Mouse (Mus musculus): ENCODE results near the gene Tnnt1. TPM values are rescaled to one million over a fixed set of nuclear protein-coding genes. Genes with fewer than 3 reads are reported as not detected.
A peak's percentile ranks its signal among the peaks of the same experiment; 100 is the strongest.

The Tnnt1 gene
- total RNA-seq, 2 experiments from 2014 or later = 5.9 to 9.4 TPM

- DNase-seq (ENCODE audit: low spot score in 2 of 2) = peak; percentile 97
- intact Hi-C loops (cut with DNase I) = no loop called here
These were observed 14.4 kb downstream of the Tnnt1 start, which contains the start of gene Ppp1r12c for GRCm38 (mm10) chr7:4501558-4502397. TSS of gene Ppp1r12c (minus strand) at chr7:4501680.

DNA sequence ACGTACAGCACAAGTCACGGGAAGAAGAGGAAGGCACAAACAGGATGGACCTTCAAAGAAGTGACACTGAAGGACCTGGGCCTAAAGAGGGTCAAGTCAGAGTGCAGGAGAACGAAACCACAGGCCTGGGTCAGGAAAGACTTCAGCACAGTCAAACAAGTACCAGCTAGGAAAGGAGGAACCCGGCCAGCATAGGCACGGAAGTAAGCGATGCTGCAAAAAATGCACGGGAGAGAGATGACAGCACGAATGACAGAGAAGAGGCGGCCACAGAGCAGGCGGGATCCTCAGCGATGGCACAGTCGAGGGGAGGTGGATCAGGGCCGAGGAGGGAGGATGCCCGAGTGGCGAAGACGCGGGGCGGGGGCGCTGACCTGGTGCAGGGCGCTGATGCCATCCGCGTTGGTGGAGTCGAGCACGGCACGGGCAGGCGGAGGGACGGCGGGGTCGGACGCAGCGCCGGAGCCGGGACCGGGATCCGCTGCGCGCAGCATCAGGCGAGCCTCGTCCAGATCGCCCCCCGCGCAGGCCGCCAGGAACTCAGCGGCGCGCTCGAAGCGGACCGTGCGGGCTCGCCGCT lies 15.2 kb downstream of the Tnnt1 start:
- intact Hi-C loops (cut with DNase I) = no loop called here
- peak; percentile 43 to 49 for DNase-seq (ENCODE audit: low spot score in 2 of 2)

- no peak for DNase-seq (ENCODE audit: low spot score in 2 of 2)
- intact Hi-C loops (cut with DNase I) = no loop called here
These were observed 17.1 kb downstream of the Tnnt1 start for GRCm38 (mm10) chr7:4499034-4499433.

- no peak for DNase-seq (ENCODE audit: low spot score in 2 of 2)
- intact Hi-C loops (cut with DNase I) = no loop called here
These were observed 17.9 kb downstream of the Tnnt1 start for GRCm38 (mm10) chr7:4498251-4498650.

DNA sequence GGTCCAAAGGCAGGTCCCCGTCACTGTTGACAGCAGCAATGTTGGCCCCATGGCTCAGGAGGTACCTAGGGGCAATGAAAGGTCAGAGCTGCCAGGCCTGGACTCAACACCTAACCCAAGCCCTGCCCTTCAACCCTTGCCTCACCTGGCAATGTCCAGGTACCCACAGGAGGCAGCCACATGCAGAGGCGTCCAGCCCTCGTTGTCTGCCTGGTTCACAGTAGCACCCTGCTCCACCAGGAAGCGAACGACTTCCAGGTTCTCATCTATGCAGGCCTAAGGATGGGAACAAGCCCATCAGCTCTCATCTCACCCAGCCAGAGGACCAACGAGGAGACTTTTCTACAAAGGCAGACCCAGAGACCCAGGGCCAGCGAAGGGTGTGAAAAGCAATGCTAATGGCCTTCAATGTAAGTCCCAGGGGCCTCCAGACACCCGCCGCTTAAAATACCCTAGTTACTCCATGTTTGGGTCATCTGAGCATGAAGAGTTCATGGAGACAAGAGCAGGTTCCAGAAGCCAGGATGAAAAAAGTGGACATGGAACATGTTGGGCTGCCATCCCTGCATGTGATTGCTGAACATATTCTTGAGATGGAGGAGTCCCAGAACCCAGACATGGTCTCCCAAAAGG lies 18.8 kb downstream of the Tnnt1 start:
- no peak for DNase-seq (ENCODE audit: low spot score in 2 of 2)
- intact Hi-C loops (cut with DNase I) = no loop called here

DNA sequence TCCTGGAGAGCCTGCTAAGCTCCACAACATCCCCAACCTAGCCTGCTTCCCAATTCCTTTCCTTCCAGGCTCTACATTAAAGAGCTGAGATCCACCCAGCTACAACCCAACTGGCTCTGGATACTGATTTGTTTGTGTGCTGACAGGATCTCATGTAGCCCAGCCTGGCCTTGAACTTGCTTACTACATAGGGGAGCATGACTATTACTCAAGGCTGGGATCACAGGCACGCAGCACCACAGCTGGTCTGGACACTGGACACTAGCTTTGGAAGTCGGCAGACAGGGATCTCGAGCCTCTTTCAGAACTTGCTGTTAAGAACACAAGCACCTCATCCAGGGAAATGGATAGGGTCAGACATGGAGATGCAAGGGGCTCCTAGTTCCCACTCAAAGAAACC lies 19.7 kb downstream of the Tnnt1 start:
- intact Hi-C loops (cut with DNase I) = no loop called here
- no peak for DNase-seq (ENCODE audit: low spot score in 2 of 2)

- DNase-seq (ENCODE audit: low spot score in 2 of 2) = no peak
- intact Hi-C loops (cut with DNase I) = no loop called here
These were observed 22.2 kb downstream of the Tnnt1 start for GRCm38 (mm10) chr7:4493991-4494390.

GRCm38 (mm10) chr7:4492284-4493224 lies 23.6 kb downstream of the Tnnt1 start:
- intact Hi-C loops (cut with DNase I) = no loop called here

DNA sequence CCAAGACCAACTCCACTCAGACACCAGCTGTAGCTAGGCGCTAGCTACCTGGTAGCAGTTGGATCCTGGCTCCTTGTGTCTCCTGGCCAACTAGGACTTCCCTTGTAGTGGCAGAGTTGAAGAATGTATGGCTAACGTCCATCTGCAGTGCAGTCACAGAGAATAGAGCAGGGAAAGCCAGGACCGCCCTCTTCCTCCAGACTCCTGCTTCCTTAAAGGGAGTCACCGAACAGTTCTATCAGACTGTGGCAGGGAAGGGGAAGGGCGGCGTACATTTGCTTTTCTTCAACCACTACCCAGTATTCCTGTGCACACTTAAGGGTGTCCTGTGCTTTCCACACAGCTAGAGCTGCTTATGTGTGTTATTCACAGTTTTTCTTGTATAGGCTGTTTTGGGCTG lies 24.9 kb downstream of the Tnnt1 start:
- DNase-seq (ENCODE audit: low spot score in 2 of 2) = no peak
- intact Hi-C loops (cut with DNase I) = no loop called here

More at GRCm38 (mm10) chr7:4492284-4493224, 23.6 kb downstream of the Tnnt1 start:
- no peak for DNase-seq (ENCODE audit: low spot score in 2 of 2)

- DNase-seq (ENCODE audit: low spot score in 2 of 2) = no peak
- intact Hi-C loops (cut with DNase I) = no loop called here
These were observed 33.9 kb downstream of the Tnnt1 start for GRCm38 (mm10) chr7:4482281-4482680.

DNA sequence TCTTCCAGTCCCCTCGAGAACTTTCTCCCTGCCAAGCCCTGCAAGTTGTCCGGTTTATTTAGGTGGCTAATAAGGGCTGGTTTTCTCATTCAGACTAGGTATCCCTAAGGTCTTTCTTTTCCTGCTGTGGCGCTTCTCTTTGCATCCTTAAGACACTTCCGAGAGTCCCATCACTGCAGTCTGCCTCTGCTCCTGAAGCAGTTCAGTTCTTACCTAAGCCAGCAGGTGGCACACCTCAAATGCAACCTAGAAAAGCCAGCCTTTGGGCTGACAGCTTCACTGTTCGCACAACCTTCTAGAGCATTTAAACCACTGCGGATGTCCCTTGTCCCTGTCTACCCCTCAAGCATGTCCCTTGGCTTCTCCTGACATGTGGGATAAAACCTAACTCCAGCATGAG lies 36.5 kb downstream of the Tnnt1 start:
- intact Hi-C loops (cut with DNase I) = loop anchor here (10.0 kb wide), 2 partner anchors 805 to 1185 kb away; partner anchors contain the start of gene Tmc4
- no peak for DNase-seq (ENCODE audit: low spot score in 2 of 2)

- intact Hi-C loops (cut with DNase I) = loop anchor here (10.0 kb wide), 2 partner anchors 804 to 1184 kb away; partner anchors contain the start of gene Tmc4
- DNase-seq (ENCODE audit: low spot score in 2 of 2) = no peak
These were observed 37.3 kb downstream of the Tnnt1 start for GRCm38 (mm10) chr7:4478796-4479291.

GRCm38 (mm10) chr7:4478021-4478795 lies 38.0 kb downstream of the Tnnt1 start:
- DNase-seq (ENCODE audit: low spot score in 2 of 2) = peak; percentile 63 to 68
- intact Hi-C loops (cut with DNase I) = loop anchor here (10.0 kb wide), 2 partner anchors 803 to 1183 kb away; partner anchors contain the start of gene Tmc4

- intact Hi-C loops (cut with DNase I) = loop anchor here (5.0 to 10.0 kb wide), 3 partner anchors 42 to 1179 kb away; partner anchors contain the start of gene Tmc4
- no peak for DNase-seq (ENCODE audit: low spot score in 2 of 2)
These were observed 42.2 kb downstream of the Tnnt1 start for GRCm38 (mm10) chr7:4473940-4474339.

GRCm38 (mm10) chr7:4471179-4471555 lies 45.0 kb downstream of the Tnnt1 start:
- DNase-seq (ENCODE audit: low spot score in 2 of 2) = peak; percentile 82 to 86
- intact Hi-C loops (cut with DNase I) = loop anchor here (5.0 to 10.0 kb wide), 3 partner anchors 39 to 1176 kb away; partner anchors contain the start of gene Tmc4

- DNase-seq (ENCODE audit: low spot score in 2 of 2) = peak; percentile 58 to 59
- intact Hi-C loops (cut with DNase I) = loop anchor here (5.0 to 10.0 kb wide), 3 partner anchors 38 to 1176 kb away; partner anchors contain the start of gene Tmc4
These were observed 45.7 kb downstream of the Tnnt1 start for GRCm38 (mm10) chr7:4470275-4471178.

DNA sequence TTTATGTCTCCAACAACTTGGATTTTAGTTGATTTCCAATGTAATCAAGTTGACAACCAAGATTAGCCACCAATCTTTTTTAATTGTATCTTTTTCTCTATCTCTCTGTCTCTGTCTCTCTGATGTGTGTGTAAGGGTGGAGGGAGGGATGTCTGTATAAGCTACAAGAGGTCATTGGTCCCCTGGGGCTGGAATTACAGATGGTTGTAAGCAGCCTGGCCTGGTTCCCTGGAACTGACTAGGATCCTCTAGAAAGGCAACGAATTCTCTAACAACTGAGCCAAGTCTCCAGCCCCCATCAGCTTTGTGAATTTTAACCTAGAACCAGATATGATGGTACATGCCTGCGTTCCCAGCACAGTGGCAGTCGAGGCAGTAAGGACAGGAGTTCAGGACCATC lies 48.4 kb downstream of the Tnnt1 start:
- intact Hi-C loops (cut with DNase I) = no loop called here
- no peak for DNase-seq (ENCODE audit: low spot score in 2 of 2)

Data from left cerebral cortex, postnatal 36 days (tissue).